Mouse (Mus musculus): ENCODE measurements around the gene Syce2. TPM values are rescaled to one million over a fixed set of nuclear protein-coding genes. Genes with fewer than 3 reads are reported as not detected.
"Not testable (repeated sequence)": the region's sequence is repeated elsewhere in the genome, so short reads cannot be mapped to it uniquely, and the experiment has no call there.

Gene Syce2
- total RNA-seq, 2 experiments from 2014 or later, result 2.3 to 3.0 TPM

DNA sequence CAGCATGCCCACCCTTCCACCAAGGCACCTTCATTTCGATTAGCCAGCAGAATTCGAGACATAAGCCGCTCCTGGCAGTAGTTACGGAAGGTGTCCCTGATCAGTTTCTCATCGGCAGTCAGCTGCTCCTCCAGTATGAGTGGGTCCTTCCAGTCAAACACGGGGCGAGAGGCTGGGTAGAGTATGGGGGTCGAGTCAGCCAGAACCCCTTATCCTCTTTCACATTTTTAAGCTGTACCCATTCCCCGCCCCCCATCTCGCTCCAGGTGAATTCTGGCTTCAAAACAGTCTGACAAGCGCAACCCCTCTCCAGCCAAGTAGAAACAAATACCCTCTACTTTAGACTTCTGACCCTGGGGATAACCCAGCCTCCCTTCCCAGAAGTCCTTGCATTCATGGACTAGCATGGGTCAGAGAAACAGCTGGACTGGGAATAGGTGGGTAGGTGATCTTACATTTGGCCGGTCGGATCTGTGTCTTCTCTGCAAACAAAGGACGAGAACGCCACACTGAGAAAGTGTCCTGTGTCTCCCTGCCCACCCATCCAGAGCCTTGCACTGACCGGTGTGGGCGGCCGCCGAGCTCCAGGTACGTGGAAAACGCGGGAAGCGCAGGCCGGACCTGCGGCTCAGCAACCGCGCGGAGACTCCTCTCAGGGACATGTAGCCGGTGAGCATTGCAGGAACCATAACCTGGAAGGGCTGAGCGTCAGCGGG is 21.2 kb downstream of the Syce2 start:
- intact Hi-C loops (cut with DNase I), result loop anchor here (5.0 kb wide), 1 partner anchor 36 kb away; the partner anchor contains the start of gene Farsa
- no peak for DNase-seq (ENCODE audit: low spot score)

DNA sequence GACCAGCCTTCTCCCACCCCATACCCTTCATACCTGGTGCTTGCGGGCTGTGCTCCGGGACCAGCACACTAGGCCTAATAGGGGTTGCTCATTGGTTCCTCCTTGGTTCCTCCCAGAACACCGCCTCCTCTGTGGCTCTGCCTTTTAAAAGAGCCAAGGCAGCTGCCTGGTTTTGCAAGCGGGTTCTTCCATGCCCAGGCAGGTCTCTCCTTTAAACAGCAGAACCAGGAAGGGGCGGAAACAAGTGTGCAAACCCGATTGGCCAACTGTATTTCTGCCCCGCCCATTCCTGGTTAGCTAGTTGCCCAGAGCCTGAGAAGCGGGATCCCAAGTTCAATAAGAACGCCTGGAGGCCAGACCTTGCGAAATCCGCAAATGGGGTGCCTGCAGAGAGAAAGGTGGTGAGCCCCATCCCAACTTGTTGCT is 21.8 kb downstream of the Syce2 start, which contains the start of gene Gcdh:
Gene Gcdh (minus strand): TSS at position 213 of the 426 bp plus-strand sequence.
- DNase-seq (ENCODE audit: low spot score), result peak; percentile 90
- intact Hi-C loops (cut with DNase I), result loop anchor here (5.0 kb wide), 1 partner anchor 36 kb away; the partner anchor contains the start of gene Farsa

DNA sequence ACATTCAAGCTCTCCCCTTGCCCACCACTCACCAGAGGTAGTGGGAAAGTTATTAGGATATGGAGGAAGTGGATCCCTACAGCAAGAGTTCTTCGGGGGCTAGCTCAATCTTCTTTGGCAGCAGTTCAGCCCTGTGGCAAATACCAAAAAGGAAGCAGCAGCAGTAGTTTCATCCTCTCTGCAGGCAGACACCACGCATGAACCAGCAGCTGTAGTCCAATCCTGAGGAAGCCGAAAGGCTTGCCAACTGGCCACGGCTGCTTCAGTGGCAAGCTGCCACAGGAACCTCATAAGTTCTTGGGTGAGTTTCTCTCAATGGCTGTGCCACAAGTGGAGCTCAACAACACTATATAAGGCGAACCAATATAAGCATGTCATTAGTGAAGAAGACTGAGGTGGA is 24.1 kb downstream of the Syce2 start:
- intact Hi-C loops (cut with DNase I), result no loop called here
- DNase-seq (ENCODE audit: low spot score), result no peak

DNA sequence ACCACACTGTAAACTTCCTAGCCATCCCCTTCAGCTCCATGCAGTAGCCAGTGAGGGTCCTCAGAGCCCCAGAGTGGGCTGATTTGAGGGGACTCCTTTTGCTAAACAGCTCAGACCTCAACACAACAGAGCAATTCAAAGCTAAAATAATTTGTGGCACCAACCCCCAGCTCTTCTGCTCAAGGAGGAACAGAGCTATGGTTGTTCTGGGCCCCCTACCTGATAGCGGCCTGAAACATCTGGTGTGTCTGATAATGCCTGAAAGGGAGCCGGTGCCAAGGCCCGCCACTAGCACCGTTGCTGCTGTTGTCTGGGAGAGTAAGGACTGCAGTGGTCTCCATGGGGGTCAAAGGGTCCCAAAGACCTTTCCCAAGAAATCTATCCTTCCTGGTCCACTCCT is 29.2 kb downstream of the Syce2 start:
- DNase-seq (ENCODE audit: low spot score), result no peak
- intact Hi-C loops (cut with DNase I), result no loop called here

DNA sequence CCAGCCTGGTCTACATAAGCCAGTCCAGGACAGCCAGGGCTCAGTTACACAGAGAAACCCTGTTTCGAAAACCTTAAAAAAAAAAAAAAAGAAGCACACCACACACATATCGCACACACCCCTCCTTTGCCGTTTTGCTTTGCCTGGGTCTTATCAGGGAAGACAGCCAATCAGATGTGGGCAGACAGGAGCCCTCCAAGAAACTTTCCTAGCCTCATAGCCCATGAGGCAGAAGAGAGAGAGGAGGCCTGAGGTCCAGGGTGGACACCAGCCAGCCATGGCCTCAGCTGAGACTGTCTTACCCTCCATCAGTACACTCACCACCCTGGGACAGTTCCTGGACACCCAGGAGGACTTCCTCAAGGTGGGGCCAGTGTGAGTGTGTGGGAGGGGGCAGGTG is 29.8 kb downstream of the Syce2 start, which contains the start of gene Klf1:
Gene Klf1 (plus strand): TSS at position 177 of the 400 bp plus-strand sequence.
- DNase-seq (ENCODE audit: low spot score), result no peak
- intact Hi-C loops (cut with DNase I), result loop anchor here (2.0 kb wide), 1 partner anchor 45 kb away; the partner anchor contains the start of gene Farsa

DNA sequence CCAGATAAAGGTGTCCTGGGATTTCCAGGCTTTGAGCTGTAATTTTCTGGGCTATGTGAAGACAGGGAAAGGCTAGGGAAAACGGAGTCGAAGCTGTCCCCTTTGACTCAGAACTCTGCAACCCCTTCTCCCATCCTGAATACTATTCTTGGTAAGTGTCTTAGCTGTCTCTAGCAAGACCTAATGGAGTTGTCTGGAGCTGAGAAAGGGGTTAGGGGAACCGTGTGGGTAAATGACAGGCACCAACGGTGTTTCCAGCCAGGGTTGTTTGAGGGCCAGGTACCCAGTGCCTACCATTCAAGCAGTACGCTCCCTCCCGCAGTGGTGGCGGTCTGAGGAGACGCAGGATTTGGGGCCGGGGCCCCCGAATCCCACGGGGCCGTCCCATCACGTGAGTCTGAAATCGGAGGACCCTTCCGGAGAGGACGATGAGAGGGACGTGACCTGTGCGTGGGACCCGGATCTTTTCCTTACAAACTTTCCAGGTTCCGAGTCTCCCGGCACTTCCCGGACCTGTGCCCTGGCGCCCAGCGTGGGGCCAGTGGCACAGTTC is 30.5 kb downstream of the Syce2 start:
- DNase-seq (ENCODE audit: low spot score), result no peak
- intact Hi-C loops (cut with DNase I), result loop anchor here (2.0 kb wide), 1 partner anchor 46 kb away; the partner anchor contains the start of gene Farsa

DNA sequence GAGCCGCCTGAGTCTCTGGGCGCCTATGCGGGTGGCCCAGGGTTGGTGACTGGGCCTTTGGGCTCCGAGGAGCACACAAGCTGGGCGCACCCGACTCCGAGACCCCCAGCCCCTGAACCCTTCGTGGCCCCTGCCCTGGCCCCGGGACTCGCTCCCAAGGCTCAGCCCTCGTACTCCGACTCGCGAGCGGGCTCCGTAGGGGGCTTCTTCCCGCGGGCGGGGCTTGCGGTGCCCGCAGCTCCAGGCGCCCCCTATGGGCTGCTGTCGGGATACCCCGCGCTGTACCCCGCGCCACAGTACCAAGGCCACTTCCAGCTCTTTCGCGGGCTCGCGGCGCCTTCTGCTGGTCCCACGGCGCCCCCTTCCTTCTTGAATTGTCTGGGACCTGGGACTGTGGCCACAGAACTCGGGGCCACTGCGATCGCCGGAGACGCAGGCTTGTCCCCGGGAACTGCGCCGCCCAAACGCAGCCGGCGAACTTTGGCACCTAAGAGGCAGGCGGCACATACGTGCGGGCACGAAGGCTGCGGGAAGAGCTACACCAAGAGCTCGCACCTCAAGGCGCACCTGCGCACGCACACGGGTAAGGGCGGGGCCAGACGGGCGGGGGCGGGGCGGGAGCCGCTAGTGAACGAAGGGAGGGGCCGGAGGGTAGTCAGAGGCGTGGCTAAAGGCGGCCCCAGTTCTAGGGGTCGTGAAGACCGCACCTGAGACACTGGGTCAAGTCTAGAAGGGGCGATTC is 31.2 kb downstream of the Syce2 start:
- intact Hi-C loops (cut with DNase I), result loop anchor here (2.0 kb wide), 1 partner anchor 46 kb away; the partner anchor contains the start of gene Farsa
- peak; percentile 83 for DNase-seq (ENCODE audit: low spot score)

DNA sequence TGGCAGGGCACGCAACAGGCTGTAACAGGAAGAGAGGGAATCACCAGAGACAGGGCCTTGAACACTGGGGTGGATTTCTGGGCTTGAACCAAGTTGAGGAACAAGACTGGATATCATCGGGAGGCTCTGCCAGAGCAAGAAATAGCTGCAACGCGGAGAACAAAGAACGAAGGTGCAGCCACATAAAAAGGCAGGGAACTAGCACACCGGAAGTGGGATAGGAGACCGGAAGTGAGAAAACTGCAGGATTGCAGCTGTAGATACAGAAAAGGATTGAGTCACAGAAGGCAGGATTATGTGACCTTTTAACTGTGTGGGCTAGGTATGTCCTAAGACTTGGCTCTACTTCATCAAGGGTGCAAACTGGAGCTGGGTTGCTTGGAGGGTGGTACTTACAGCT is 32.4 kb downstream of the Syce2 start:
- intact Hi-C loops (cut with DNase I), result no loop called here
- no peak for DNase-seq (ENCODE audit: low spot score)

DNA sequence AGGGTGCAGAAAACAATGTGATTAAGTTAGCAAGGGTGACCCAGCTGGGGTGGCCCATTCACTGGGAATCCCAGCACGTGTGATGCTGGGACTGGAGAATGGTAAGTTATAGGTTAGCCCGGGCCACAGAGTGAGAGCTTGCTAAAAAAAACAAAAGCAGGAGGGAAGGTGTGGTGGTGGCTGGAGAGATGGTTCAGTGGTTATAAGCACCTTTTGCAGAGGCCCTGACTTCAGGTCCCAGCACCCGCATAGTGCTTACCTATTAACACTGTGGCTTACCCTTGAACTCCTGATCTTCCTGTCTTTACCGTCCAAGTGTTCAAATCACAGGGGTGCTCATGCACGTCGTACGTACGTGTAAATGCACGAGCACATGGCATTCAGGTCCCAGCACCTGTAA is 35.1 kb downstream of the Syce2 start:
- no peak for DNase-seq (ENCODE audit: low spot score)
- intact Hi-C loops (cut with DNase I), result no loop called here

DNA sequence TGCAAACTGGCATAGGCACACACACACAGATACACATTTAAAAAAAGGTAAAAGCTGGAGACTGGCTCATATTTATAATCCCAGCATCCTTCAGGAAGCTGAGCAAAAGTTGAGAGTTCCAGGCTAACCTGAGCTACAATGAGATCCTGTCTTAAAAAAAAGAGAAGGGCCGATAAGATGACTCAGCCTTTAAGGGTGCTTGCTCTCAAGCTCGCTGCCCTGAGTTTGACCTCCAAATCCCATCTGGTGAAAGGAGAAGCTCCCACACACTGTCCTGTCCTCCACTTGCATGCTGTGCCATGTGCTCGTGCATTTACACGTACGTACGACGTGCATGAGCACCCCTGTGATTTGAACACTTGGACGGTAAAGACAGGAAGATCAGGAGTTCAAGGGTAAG is 35.6 kb downstream of the Syce2 start:
- intact Hi-C loops (cut with DNase I), result no loop called here
- no peak for DNase-seq (ENCODE audit: low spot score)

DNA sequence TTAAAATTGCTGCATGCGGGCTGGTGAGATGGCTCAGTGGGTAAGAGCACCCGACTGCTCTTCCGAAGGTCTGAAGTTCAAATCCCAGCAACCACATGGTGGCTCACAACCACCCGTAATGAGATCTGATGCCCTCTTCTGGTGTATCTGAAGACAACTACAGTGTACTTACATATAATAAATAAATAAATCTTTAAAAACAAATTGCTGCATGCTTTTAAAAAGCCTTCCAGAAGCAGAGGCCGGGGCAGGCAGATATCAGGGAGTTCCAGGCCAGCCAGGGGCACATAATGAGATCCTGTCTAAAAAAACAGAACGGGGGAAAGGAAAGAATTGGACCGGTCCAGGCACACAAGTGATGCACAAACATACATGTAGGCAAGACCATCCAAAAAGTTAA is 36.1 kb downstream of the Syce2 start:
- DNase-seq (ENCODE audit: low spot score); intact Hi-C loops (cut with DNase I): not testable (repeated sequence)

DNA sequence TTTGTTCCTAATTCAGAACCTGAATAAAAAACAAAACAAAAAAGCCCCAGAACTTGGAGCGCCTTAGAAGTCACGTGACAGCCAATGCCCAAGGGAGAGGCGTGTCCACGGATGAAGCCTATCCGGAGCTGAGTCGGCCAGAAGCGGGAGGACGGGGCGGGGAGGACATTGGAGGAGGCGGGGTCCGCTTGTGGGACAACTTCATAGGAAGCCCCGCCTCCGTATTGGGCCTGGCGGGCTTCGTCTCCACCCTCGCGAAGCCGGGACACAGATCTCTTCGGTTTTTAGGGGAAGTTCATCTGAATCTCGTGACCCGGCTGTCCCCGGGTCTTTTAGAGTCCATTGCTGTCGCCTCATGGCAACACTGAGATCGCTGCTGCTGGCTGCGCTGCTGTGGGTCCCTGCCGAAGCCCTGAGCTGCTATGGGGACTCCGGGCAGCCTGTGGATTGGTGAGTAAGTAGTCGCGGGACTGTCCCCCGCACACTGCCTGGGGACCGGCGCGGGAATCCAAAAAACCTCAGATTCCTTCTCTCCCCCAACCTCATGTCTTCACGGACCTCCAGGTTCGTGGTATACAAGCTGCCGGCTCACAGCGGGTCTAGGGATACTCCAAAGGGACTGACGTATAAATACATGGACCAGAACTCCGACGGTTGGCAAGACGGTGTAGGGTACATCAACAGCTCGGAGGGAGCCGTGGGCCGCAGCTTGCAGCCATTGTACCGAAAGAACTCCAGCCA is 36.7 kb downstream of the Syce2 start, which contains the start of gene Dnase2a:
Gene Dnase2a (plus strand): TSS at position 140 of the 741 bp plus-strand sequence.
- intact Hi-C loops (cut with DNase I), result no loop called here
- DNase-seq (ENCODE audit: low spot score), result peak; percentile 96

DNA sequence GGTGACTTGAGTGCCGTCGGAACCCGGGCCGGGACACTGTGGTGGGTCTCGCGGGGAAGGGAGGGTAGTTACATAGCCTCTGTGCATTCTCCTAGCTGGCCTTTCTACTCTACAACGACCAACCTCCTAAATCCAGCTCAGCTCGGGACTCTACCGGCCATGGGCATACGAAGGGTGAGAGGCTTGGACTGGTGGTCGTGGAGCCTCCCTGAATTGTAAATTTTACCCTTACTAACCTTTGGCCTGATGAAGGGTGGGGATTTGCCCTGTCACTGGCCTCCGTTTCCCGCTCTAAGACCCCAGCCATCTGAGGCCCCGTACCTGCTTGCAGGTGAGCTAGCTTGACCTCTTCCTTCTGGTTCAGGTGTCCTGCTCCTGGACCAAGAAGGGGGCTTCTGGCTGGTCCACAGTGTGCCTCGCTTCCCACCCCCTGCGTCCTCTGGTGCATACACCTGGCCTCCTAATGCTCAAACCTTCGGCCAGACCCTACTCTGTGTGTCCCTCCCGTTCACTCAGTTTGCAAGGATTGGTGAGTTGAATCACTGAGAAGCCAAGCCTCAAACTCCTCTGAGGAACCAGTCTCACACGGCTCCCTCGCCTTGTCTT is 37.4 kb downstream of the Syce2 start:
- no peak for DNase-seq (ENCODE audit: low spot score)
- intact Hi-C loops (cut with DNase I), result no loop called here

DNA sequence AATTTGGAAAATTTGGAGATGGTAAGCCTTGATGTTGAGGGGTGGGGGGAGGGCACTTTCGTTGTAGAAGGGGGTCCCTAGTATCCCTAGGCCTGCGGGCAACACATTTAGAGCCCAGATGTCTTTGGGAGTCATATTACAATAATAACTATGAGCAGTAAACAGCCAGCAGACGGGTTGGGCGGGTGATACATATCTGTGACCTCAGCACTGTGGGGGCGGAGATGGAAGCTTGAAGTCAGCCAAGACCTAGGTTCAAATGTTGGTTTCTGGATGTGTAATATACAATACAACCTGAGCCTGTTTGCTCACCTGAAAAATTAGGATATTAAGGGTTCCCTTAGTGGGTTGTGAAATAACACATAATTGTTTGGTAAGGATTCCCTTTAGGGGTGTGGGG is 38.0 kb downstream of the Syce2 start:
- DNase-seq (ENCODE audit: low spot score), result no peak
- intact Hi-C loops (cut with DNase I), result loop anchor here (5.0 kb wide), 1 partner anchor 82 kb away; the partner anchor contains the start of gene Hook2

DNA sequence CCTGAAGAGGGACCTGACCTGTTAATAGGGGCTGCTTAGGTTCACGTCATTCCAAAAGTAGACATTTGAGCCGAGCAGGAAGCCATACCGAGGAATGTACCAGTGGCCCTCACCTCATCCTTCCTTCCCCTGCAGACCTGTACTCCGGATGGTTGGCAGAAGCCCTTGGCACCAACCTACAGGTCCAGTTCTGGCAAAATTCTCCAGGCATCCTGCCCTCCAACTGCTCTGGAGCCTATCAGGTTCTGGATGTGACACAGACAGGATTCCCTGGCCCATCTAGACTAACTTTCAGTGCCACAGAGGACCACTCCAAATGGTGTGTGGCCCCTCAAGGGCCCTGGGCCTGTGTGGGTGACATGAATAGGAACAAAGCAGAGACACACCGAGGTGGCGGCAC is 38.6 kb downstream of the Syce2 start:
- DNase-seq (ENCODE audit: low spot score), result no peak
- intact Hi-C loops (cut with DNase I), result loop anchor here (5.0 kb wide), 1 partner anchor 82 kb away; the partner anchor contains the start of gene Hook2

DNA sequence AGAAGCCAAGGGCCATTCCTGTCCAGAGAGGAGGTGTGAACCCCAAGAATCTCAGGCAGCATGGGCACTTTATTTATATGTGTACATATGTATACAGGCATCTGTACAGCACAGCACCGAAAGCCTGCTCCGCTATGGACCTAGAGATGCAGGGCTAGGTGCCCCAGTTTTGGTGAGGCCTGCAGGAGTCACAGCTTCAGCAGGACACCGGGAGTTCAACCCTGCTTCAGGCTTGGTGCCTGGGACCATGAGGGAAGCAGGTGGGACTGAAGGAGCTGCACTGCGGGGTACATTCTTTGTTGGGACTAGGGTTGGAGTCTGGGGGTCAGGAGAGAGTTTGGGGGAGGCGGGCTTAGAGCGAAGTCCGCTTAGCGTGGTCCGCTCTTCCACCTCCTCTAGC is 39.9 kb downstream of the Syce2 start:
- intact Hi-C loops (cut with DNase I), result loop anchor here (5.0 kb wide), 1 partner anchor 80 kb away; the partner anchor contains the start of gene Hook2
- DNase-seq (ENCODE audit: low spot score), result no peak

DNA sequence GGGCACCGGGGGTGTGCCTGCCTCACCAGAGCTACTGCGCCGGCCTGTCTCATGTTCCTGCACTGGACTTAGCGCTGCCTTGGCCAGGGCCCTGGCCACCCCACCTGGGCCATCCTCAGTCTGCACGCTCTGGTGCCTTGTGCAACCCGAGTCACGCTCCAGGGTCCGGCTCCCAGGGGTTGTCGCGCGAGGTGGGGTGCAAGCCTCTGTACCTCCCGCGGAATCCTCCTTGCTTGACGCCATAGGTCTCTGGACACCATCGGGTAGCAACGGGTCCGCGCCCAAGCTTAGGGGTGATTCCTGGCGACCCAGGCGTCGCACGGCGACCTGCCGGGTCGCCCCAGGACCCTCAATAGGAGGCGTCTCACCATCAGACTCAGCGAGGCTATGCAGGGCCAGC is 40.5 kb downstream of the Syce2 start:
- intact Hi-C loops (cut with DNase I), result loop anchor here (5.0 kb wide), 1 partner anchor 80 kb away; the partner anchor contains the start of gene Hook2
- no peak for DNase-seq (ENCODE audit: low spot score)

DNA sequence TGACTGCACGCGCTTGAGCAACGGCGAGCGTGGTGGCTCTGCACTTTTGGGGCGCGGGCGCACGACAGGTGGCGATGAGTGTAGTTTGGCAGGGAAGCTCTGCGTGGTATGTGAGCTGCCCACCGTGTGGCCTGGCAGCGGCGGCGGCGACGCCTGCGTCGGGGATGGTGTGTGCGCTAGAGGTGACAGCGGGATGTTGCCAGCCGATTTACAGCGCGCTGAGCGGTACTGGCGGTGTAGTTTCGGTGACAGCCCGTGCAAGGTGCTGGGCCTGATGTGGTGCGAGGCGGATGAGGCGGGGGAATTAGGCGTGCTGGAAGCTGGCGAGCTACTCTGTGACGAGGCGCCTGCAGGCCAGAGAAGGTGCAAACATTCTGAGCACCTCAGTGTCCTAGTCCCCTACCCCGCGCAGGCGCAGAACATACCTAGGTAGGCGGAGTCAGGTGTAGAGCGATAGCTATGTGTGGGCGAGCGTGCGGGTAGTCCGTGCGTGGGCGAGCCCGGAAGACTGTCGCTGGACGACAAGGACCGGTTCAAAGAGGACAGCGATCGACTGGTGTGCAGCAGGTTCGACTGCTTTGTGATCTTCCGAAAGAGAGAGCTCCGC is 41.1 kb downstream of the Syce2 start:
- DNase-seq (ENCODE audit: low spot score), result peak; percentile 33
- intact Hi-C loops (cut with DNase I), result loop anchor here (5.0 kb wide), 1 partner anchor 79 kb away; the partner anchor contains the start of gene Hook2

DNA sequence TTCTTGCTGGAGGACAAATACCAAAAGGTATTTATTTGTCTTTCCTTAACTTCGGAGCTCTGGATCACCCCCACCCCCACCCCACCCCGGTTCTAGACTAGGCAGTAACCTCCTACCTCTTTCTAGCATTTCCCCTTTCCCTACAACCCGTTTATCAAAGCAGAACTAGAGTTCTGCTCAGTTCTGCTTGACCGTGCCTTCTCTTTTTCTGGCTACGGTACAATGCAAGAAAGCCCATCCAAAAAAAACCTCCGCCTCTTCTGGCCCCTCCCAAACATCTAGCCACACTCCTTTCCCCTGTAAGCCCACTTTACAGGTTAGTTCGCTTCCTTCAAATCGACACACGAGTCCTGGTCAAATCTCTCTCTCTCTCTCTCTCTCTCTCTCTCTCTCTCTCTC is 41.6 kb downstream of the Syce2 start:
- intact Hi-C loops (cut with DNase I), result loop anchor here (5.0 kb wide), 1 partner anchor 79 kb away; the partner anchor contains the start of gene Hook2
- no peak for DNase-seq (ENCODE audit: low spot score)

Measured in heart, postnatal 25 days (tissue).